Mouse (Mus musculus): Measurements from ENCODE around the gene Pde4d. TPM values are rescaled to one million over a fixed set of nuclear protein-coding genes. Genes with fewer than 3 reads are reported as not detected.

The Pde4d gene
- polyA plus RNA-seq, 1 experiment from 2014 or later, result 29.2 TPM

DNA sequence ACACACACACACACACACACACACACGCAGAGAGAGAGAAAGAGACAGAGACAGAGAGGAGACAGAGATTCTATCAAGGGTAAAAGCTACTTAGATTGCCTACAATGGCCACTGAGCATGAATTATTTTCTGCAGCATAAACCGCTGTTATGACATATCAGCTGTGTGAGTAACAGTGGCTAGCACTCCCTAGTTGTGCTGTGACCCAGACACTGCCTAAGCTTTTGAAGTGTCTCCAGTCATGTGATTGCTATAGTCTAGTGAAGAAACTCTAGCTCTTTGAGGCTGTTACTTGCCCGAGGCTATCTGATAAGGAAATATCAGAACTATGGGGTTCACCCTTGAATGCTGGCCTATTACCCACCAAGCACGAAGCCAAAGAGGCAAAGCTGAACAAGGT is 1058.7 kb downstream of the Pde4d start:
- H3K9ac ChIP-seq (ENCODE audit: low read length), result no peak overlapping the region
- H3K4me1 ChIP-seq (ENCODE audit: control insufficient read depth in 2 of 2, insufficient read depth in 2 of 2, low read length in 2 of 2), result no peaks in the 10 kb centered on the region
- no peak overlapping the region for H3K27ac ChIP-seq (replicated peaks in 1 of 2; ENCODE audit: control insufficient read depth in 1 of 2, insufficient read depth in 1 of 2, low read depth in 2 of 2, low read length in 2 of 2)
- no peak for ATAC-seq (ENCODE audit: insufficient number of reproducible peaks, insufficient read depth, low FRiP score, low read depth)
- no peaks in the 10 kb centered on the region for H3K36me3 ChIP-seq (ENCODE audit: control insufficient read depth, insufficient read depth, low read length)
- no peaks in the 10 kb centered on the region for H3K27me3 ChIP-seq (ENCODE audit: control insufficient read depth, insufficient read depth, low read length)
- no peak overlapping the region for H3K4me2 ChIP-seq (ENCODE audit: low read length)
- H3K9me3 ChIP-seq (ENCODE audit: control insufficient read depth, low read length), result no peaks in the 10 kb centered on the region
- WGBS, result 64% methylated on average over 4 of the region's 4 CpGs
- H3K4me3 ChIP-seq (ENCODE audit: control insufficient read depth in 1 of 2, insufficient read depth in 1 of 2, low read depth in 1 of 2, low read length in 2 of 2), result no peak overlapping the region

DNA sequence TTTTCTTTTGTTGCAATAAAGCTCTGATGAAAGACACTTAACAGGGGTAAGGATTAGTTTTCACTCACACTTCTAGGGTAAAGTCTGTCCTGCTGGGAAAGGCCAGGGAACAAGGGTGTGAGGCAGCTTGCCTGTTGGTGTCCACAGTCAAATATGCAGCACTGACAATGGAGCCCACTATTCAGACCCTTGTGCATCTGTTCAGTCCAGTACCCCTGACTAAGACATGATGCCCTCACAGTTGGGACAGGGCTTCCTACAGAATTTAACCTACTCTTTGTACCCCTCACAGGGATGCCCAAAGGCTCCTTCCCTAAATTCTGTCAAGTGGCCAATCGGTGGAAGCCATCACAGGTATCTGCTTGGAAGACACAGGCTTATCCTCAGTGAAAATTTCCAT is 1068.4 kb downstream of the Pde4d start:
- ATAC-seq (ENCODE audit: insufficient number of reproducible peaks, insufficient read depth, low FRiP score, low read depth), result no peak
- Histone ChIP-seq H3K4me2 (ENCODE audit: low read length) (no peak overlapping the region), H3K27me3 (ENCODE audit: control insufficient read depth, insufficient read depth, low read length) (no peaks in the 10 kb centered on the region), H3K4me1 (ENCODE audit: control insufficient read depth in 2 of 2, insufficient read depth in 2 of 2, low read length in 2 of 2) (no peaks in the 10 kb centered on the region), H3K9me3 (ENCODE audit: control insufficient read depth, low read length) (no peaks in the 10 kb centered on the region), H3K36me3 (ENCODE audit: control insufficient read depth, insufficient read depth, low read length) (no peaks in the 10 kb centered on the region), H3K9ac (ENCODE audit: low read length) (no peak overlapping the region), H3K27ac (replicated peaks in 1 of 2; ENCODE audit: control insufficient read depth in 1 of 2, insufficient read depth in 1 of 2, low read depth in 2 of 2, low read length in 2 of 2) (no peak overlapping the region), H3K4me3 (ENCODE audit: control insufficient read depth in 1 of 2, insufficient read depth in 1 of 2, low read depth in 1 of 2, low read length in 2 of 2) (no peak overlapping the region)
- WGBS, result 80% methylated on average over 1 of the region's 1 CpGs

DNA sequence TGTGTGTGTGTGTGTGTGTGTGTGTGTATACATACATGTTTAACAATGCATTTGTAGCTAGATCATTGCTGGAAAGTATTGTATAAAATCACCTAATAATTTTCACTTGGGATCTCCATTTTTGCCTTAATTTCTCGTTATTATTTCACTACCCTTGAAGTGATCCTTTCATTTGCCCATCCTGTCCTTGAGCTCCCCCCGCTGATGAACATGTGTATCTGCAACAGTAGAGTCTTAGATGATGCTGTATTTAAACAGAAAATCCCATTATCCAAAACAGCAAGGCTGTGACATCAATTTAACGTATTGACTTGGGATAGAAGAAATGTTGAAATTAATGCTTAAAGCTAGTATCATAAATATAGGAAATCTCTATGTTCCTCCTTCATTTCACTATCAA is 1069.7 kb downstream of the Pde4d start:
- Histone ChIP-seq H3K9ac (ENCODE audit: low read length) (no peak overlapping the region), H3K27ac (replicated peaks in 1 of 2; ENCODE audit: control insufficient read depth in 1 of 2, insufficient read depth in 1 of 2, low read depth in 2 of 2, low read length in 2 of 2) (no peak overlapping the region), H3K27me3 (ENCODE audit: control insufficient read depth, insufficient read depth, low read length) (no peaks in the 10 kb centered on the region), H3K4me2 (ENCODE audit: low read length) (no peak overlapping the region), H3K36me3 (ENCODE audit: control insufficient read depth, insufficient read depth, low read length) (no peaks in the 10 kb centered on the region), H3K4me1 (ENCODE audit: control insufficient read depth in 2 of 2, insufficient read depth in 2 of 2, low read length in 2 of 2) (no peaks in the 10 kb centered on the region), H3K4me3 (ENCODE audit: control insufficient read depth in 1 of 2, insufficient read depth in 1 of 2, low read depth in 1 of 2, low read length in 2 of 2) (no peak overlapping the region), H3K9me3 (ENCODE audit: control insufficient read depth, low read length) (no peaks in the 10 kb centered on the region)
- WGBS, result 29% methylated on average over 3 of the region's 3 CpGs
- no peak for ATAC-seq (ENCODE audit: insufficient number of reproducible peaks, insufficient read depth, low FRiP score, low read depth)

DNA sequence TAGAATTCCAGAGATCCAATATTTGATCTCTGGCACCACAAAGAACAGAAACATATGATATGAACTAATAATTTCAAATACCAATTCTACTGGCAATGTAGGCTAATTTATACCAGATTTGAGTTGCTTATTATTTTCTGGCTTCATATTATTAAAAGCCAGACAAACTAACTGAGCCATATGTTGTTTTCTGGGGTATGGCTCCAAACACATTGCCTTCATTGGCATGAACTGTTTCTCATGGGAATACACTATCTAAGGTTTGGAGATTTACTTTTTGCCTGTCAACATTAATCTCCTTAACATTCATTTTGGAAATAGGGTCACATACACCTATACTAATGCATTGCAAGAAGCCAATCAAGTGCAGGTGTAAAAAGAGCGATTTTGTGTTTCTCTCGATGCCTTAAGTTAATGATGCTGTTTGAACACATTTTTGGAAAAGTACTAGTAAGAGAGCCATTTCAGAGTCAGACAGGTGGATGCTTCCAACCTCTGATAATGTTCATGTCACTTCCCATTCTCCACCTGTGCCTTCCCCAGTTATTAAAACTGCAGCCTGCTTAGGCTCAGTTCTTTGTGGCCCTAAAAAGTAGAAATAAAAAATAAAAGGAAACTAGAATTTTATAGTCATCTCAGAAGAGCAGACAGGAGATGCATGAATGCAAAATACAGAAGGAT is 1070.4 kb downstream of the Pde4d start:
- ATAC-seq (ENCODE audit: insufficient number of reproducible peaks, insufficient read depth, low FRiP score, low read depth), result no peak
- no peak overlapping the region for H3K4me3 ChIP-seq (ENCODE audit: control insufficient read depth in 1 of 2, insufficient read depth in 1 of 2, low read depth in 1 of 2, low read length in 2 of 2)
- no peaks in the 10 kb centered on the region for H3K27me3 ChIP-seq (ENCODE audit: control insufficient read depth, insufficient read depth, low read length)
- H3K4me1 ChIP-seq (ENCODE audit: control insufficient read depth in 2 of 2, insufficient read depth in 2 of 2, low read length in 2 of 2), result no peaks in the 10 kb centered on the region
- no peak overlapping the region for H3K9ac ChIP-seq (ENCODE audit: low read length)
- H3K27ac ChIP-seq (replicated peaks in 1 of 2; ENCODE audit: control insufficient read depth in 1 of 2, insufficient read depth in 1 of 2, low read depth in 2 of 2, low read length in 2 of 2), result no peak overlapping the region
- no peaks in the 10 kb centered on the region for H3K9me3 ChIP-seq (ENCODE audit: control insufficient read depth, low read length)
- no peak overlapping the region for H3K4me2 ChIP-seq (ENCODE audit: low read length)
- no peaks in the 10 kb centered on the region for H3K36me3 ChIP-seq (ENCODE audit: control insufficient read depth, insufficient read depth, low read length)
- 81% methylated on average over 2 of the region's 2 CpGs for WGBS

DNA sequence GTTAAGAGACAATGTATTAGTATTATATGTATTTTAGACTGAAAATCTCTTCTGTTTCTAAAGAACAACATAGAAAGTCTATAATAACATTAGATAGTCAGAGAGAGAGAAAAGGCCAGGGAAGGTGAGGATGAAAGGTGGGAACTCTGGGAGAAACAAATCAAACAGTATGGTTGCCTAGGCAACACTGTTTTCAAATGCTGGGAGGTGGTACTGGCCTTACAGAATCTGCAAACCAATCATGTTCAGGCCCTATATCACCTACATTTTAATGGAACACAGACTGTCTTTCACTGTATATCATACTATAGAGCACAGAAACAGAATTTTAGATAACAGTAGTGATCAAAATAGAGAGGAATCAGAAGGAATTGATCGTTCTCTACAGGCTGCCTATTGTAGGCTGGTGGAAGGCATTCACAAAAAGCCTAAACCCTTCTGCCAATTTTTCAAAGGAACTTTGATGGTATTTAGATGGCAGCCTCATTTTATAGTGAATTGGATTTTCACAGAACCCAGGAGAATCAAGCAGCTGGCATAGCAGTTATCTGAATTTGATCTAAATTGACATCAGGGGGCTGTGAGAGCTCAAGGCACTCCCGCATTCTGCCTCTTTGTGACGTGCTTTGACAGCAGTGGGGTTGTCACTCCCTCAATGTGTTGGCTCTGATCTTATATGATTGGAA is 1084.2 kb downstream of the Pde4d start:
- no peaks in the 10 kb centered on the region for H3K27me3 ChIP-seq (ENCODE audit: control insufficient read depth, insufficient read depth, low read length)
- no peak overlapping the region for H3K4me2 ChIP-seq (ENCODE audit: low read length)
- H3K9ac ChIP-seq (ENCODE audit: low read length), result no peak overlapping the region
- WGBS, result 67% methylated on average over 3 of the region's 3 CpGs
- no peak for ATAC-seq (ENCODE audit: insufficient number of reproducible peaks, insufficient read depth, low FRiP score, low read depth)
- H3K4me3 ChIP-seq (ENCODE audit: control insufficient read depth in 1 of 2, insufficient read depth in 1 of 2, low read depth in 1 of 2, low read length in 2 of 2), result no peak overlapping the region
- H3K4me1 ChIP-seq (ENCODE audit: control insufficient read depth in 2 of 2, insufficient read depth in 2 of 2, low read length in 2 of 2), result no peaks in the 10 kb centered on the region
- no peaks in the 10 kb centered on the region for H3K36me3 ChIP-seq (ENCODE audit: control insufficient read depth, insufficient read depth, low read length)
- no peak overlapping the region for H3K27ac ChIP-seq (replicated peaks in 1 of 2; ENCODE audit: control insufficient read depth in 1 of 2, insufficient read depth in 1 of 2, low read depth in 2 of 2, low read length in 2 of 2)
- no peaks in the 10 kb centered on the region for H3K9me3 ChIP-seq (ENCODE audit: control insufficient read depth, low read length)

DNA sequence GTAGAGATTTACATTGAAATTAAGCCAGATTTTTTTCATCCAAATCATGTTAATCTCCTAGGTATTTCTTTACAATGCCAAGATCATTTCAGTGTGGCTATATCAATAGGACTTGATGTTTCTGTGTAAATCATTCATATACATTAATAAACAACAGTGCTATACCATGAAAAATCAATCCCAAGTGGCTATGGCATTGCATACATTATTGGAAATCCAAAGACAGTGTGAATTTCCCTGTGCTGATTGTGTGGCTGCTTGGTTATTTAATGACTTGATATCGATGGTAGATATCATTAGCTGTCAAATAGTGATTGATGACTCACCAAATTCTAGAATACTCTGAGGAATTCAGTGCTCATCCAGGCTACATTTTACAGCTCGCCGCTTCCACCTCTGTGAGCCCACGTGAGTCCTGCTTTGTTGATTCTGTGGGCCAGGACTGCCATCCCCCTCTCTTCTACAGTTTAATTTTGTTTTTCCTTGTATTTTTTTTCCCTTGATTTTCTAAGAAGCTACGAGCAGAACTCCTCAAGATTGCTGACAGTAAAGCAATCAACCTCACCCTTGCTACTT is 1085.0 kb downstream of the Pde4d start:
- Histone ChIP-seq H3K27me3 (ENCODE audit: control insufficient read depth, insufficient read depth, low read length) (no peaks in the 10 kb centered on the region), H3K4me2 (ENCODE audit: low read length) (no peak overlapping the region), H3K9me3 (ENCODE audit: control insufficient read depth, low read length) (no peaks in the 10 kb centered on the region), H3K27ac (replicated peaks in 1 of 2; ENCODE audit: control insufficient read depth in 1 of 2, insufficient read depth in 1 of 2, low read depth in 2 of 2, low read length in 2 of 2) (no peak overlapping the region), H3K9ac (ENCODE audit: low read length) (no peak overlapping the region), H3K4me1 (ENCODE audit: control insufficient read depth in 2 of 2, insufficient read depth in 2 of 2, low read length in 2 of 2) (no peaks in the 10 kb centered on the region), H3K4me3 (ENCODE audit: control insufficient read depth in 1 of 2, insufficient read depth in 1 of 2, low read depth in 1 of 2, low read length in 2 of 2) (no peak overlapping the region), H3K36me3 (ENCODE audit: control insufficient read depth, insufficient read depth, low read length) (no peaks in the 10 kb centered on the region)
- no peak for ATAC-seq (ENCODE audit: insufficient number of reproducible peaks, insufficient read depth, low FRiP score, low read depth)
- 70% methylated on average over 5 of the region's 5 CpGs for WGBS

DNA sequence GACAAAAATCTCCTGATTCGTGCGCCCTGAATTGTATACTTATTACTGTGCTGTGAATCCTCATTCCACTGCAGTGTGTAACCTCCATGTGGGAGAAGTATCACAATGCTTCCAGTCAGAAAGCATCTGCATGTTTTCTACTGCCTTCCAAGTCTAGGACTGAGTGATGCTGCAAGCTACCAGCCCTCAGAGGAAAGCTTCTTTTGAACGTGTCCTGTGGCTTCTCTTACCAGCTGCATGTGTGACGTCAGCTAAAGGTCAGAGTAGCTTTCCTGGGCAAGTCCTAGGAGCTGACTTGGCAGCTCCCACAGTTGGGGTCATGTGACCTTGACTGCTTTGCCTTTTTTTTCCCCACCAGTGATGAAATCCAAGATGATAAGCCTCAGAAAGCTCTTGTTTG is 1086.9 kb downstream of the Pde4d start:
- WGBS, result 49% methylated on average over 4 of the region's 4 CpGs
- no peak overlapping the region for H3K9ac ChIP-seq (ENCODE audit: low read length)
- no peak for ATAC-seq (ENCODE audit: insufficient number of reproducible peaks, insufficient read depth, low FRiP score, low read depth)

More for the DNA sequence above, 1086.9 kb downstream of the Pde4d start:
- H3K27me3 ChIP-seq (ENCODE audit: control insufficient read depth, insufficient read depth, low read length), result no peaks in the 10 kb centered on the region
- no peaks in the 10 kb centered on the region for H3K4me1 ChIP-seq (ENCODE audit: control insufficient read depth in 2 of 2, insufficient read depth in 2 of 2, low read length in 2 of 2)
- H3K27ac ChIP-seq (replicated peaks in 1 of 2; ENCODE audit: control insufficient read depth in 1 of 2, insufficient read depth in 1 of 2, low read depth in 2 of 2, low read length in 2 of 2), result no peak overlapping the region
- H3K4me3 ChIP-seq (ENCODE audit: control insufficient read depth in 1 of 2, insufficient read depth in 1 of 2, low read depth in 1 of 2, low read length in 2 of 2), result no peak overlapping the region
- no peaks in the 10 kb centered on the region for H3K9me3 ChIP-seq (ENCODE audit: control insufficient read depth, low read length)
- H3K4me2 ChIP-seq (ENCODE audit: low read length), result no peak overlapping the region
- no peaks in the 10 kb centered on the region for H3K36me3 ChIP-seq (ENCODE audit: control insufficient read depth, insufficient read depth, low read length)
